Mouse (Mus musculus) embryo, embryonic 10 days (tissue): ENCODE measurements around the gene Gbp2b.
"Not testable (repeated sequence)": the region's sequence is repeated elsewhere in the genome, so short reads cannot be mapped to it uniquely, and the experiment has no call there.

ENCODE experiments used
- DNase-seq: peaks from one replicate; pipeline ENCODE4 v3.0.0-alpha.2; 2015; ENCODE audit warnings: low spot score

Gene Gbp2b

GRCm38 (mm10) chr3:142594547-142594946 is at the start of gene Gbp2b:
TSS of gene Gbp2b (plus strand) at chr3:142594847.
- DNase-seq = no peak

- DNase-seq = no peak
Measured at GRCm38 (mm10) chr3:142546690-142547089, 48.0 kb upstream of the Gbp2b start.

- DNase-seq = no peak
Measured at GRCm38 (mm10) chr3:142550052-142550676, 44.5 kb upstream of the Gbp2b start.

- DNase-seq = no peak
Measured at GRCm38 (mm10) chr3:142554601-142555000, 40.0 kb upstream of the Gbp2b start.

GRCm38 (mm10) chr3:142555623-142556022 is 39.0 kb upstream of the Gbp2b start:
- DNase-seq = no peak

GRCm38 (mm10) chr3:142559632-142560228 is 34.9 kb upstream of the Gbp2b start, which contains the start of gene Gbp3:
TSS of gene Gbp3 (plus strand) at chr3:142560026.
- peak; percentile 6 for DNase-seq

GRCm38 (mm10) chr3:142560296-142560948 is 34.2 kb upstream of the Gbp2b start:
- DNase-seq = peak; percentile 93

- DNase-seq = no peak
Measured at GRCm38 (mm10) chr3:142561045-142561646, 33.5 kb upstream of the Gbp2b start.

- DNase-seq = no peak
Measured at GRCm38 (mm10) chr3:142561666-142562065, 33.0 kb upstream of the Gbp2b start.

GRCm38 (mm10) chr3:142567490-142567889 is 27.2 kb upstream of the Gbp2b start:
- DNase-seq = not testable (repeated sequence)

GRCm38 (mm10) chr3:142570738-142571137 is 23.9 kb upstream of the Gbp2b start:
- DNase-seq = no peak

GRCm38 (mm10) chr3:142577108-142577507 is 17.5 kb upstream of the Gbp2b start:
- DNase-seq = no peak

- DNase-seq = no peak
Measured at GRCm38 (mm10) chr3:142578342-142578741, 16.3 kb upstream of the Gbp2b start.

GRCm38 (mm10) chr3:142583067-142583466 is 11.6 kb upstream of the Gbp2b start:
- no peak for DNase-seq

- DNase-seq = no peak
Measured at GRCm38 (mm10) chr3:142587386-142587785, 7.3 kb upstream of the Gbp2b start.

- DNase-seq = no peak
Measured at GRCm38 (mm10) chr3:142588888-142589287, 5.8 kb upstream of the Gbp2b start.

- no peak for DNase-seq
Measured at GRCm38 (mm10) chr3:142590431-142591067, 4.1 kb upstream of the Gbp2b start.

GRCm38 (mm10) chr3:142597923-142598322 is 3.3 kb downstream of the Gbp2b start:
- no peak for DNase-seq

- no peak for DNase-seq
Measured at GRCm38 (mm10) chr3:142601675-142602074, 7.0 kb downstream of the Gbp2b start.

GRCm38 (mm10) chr3:142618658-142619057 is 24.0 kb downstream of the Gbp2b start:
- DNase-seq = no peak

- no peak for DNase-seq
Measured at GRCm38 (mm10) chr3:142619606-142620005, 25.0 kb downstream of the Gbp2b start.
